Mouse (Mus musculus) kidney, postnatal 25 days (tissue): ENCODE measurements around the gene Gm8882.
"Not testable (repeated sequence)": the region's sequence is repeated elsewhere in the genome, so short reads cannot be mapped to it uniquely, and the experiment has no call there.

Experiments used
- DNase-seq, 2 experiments: peaks; one replicate each; pipeline ENCODE4 v3.0.0; 2021; ENCODE audit warnings: mixed read lengths in 2 of 2

Gene Gm8882

DNA sequence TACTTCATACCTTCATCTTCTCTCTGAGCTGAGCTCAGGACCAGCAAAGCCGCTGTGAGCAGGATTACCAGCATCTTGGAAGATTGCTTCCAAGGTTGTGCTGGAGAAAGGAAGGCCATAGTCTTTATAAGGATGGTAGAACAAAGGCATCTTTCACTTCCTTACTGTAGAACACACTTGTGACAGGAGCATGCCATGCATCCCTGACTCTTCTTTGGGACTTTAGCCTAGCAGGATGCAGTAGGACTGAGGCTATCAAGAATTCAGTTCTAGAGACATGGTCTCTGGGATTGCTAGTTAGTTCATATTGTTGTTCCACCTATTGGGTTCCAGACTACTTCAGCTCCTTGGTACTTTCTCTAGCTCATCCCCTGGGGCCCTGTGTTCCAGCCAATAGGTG lies at the start of gene Gm8882:
Gene Gm8882 (minus strand): TSS at position 101 of the 400 bp plus-strand sequence.
- not testable (repeated sequence) for DNase-seq

DNA sequence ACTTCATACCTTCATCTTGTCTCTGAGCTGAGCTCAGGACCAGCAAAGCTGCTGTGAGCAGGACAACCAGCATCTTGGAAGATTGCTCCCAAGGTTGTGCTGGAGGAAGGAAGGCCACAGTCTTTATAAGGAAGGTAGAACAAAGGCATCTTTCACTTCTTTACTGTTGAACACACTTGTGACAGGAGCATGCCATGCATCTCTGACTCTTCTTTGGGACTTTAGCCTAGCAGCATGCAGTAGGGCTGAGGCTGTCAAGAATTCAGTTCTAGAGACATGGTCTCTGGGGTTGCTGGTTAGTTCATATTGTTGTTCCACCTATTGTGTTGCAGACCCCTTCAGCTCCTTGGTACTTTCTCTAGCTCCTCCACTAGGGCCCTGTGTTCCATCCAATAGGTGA lies 49.3 kb downstream of the Gm8882 start, which contains the start of gene Prpmp5:
Gene Prpmp5 (minus strand): TSS at position 101 of the 400 bp plus-strand sequence.
- not testable (repeated sequence) for DNase-seq
